Mouse (Mus musculus) kidney, adult 2 months (tissue): ENCODE measurements around the gene Hormad2.

Source experiments
- CTCF ChIP-seq: fragments of 200-500 bp; conservative IDR thresholded peaks from 2 replicates; pipeline ENCODE4 v1.5.1; 2011; ENCODE audit warnings: low read depth, mild to moderate bottlenecking, control low read depth, low read length, moderate library complexity, mixed read lengths; ENCODE audit not compliant: insufficient read depth, insufficient read length
- POLR2A ChIP-seq: fragments of 200-500 bp; IDR thresholded peaks from one replicate; pipeline ENCODE4 v1.6.1; 2011; ENCODE audit warnings: low read depth, low read length, control low read depth

GRCm38 (mm10) chr11:4335810-4336692 is 104.9 kb downstream of the Hormad2 start:
- TF ChIP-seq CTCF (no peak), POLR2A (no peak)
